Mouse (Mus musculus): ENCODE measurements around the gene Tstd1. TPM values are rescaled to one million over a fixed set of nuclear protein-coding genes. Genes with fewer than 3 reads are reported as not detected.

Tstd1 gene
- total and polyA plus RNA-seq, 3 experiments, result 0.50 to 1.4 TPM; not detected in 1

GRCm38 (mm10) chr1:171412001-171412441, 6.7 kb upstream of the Tstd1 start:
- Histone ChIP-seq H3K79me2 (ENCODE audit: control insufficient read depth, insufficient read depth, low read length, poor library complexity) (peaks cover 30% of the 10 kb centered on the region), H3K4me1 (ENCODE audit: control insufficient read depth in 1 of 2, insufficient read depth in 2 of 2, low read length in 2 of 2) (0 out of 4 replicates have a peak, but pooled peaks cover 0 to 6% of the 10 kb centered on the region in 2 experiments), H3K27ac (ENCODE audit: control insufficient read depth, low read depth, low read length) (peak overlapping the region; percentile 72), H3K9ac (ENCODE audit: control insufficient read depth, low read depth, low read length, poor library complexity, severe bottlenecking) (peak overlapping the region; percentile 90), H3K9me3 (replicated peaks; ENCODE audit: insufficient read depth, low read length) (no peaks in the 10 kb centered on the region), H3K36me3 (ENCODE audit: control insufficient read depth in 1 of 2, insufficient read depth in 2 of 2, low read length in 2 of 2) (peaks cover 0 to 12% of the 10 kb centered on the region in 2 experiments; a peak in 3 of 4 replicates), H3K4me3 (ENCODE audit: control insufficient read depth in 1 of 2, insufficient read depth in 1 of 2, low read depth in 2 of 2, low read length in 2 of 2) (peak overlapping the region; percentile 66 to 95), H3K27me3 (ENCODE audit: control insufficient read depth in 1 of 2, insufficient read depth in 2 of 2, low read length in 2 of 2) (no peaks in the 10 kb centered on the region)
- peak; percentile 8; the same call in 1 of the 2 replicates for TF ChIP-seq ETS1 (IDR thresholded peaks at IDR 0.05; ENCODE audit: low read depth, low read length)
- TF ChIP-seq MXI1 (IDR thresholded peaks at IDR 0.05; ENCODE audit: low read depth, low read length), result peak; percentile 73
- TF ChIP-seq E2F4 (IDR thresholded peaks at IDR 0.05; ENCODE audit: borderline replicate concordance, low read depth, low read length), result no peak
- no peak for TF ChIP-seq POLR2A (IDR thresholded peaks at IDR 0.05; ENCODE audit: control insufficient read depth in 1 of 2, insufficient read depth in 1 of 2, low read depth in 1 of 2, low read length in 2 of 2, poor library complexity in 1 of 2)
- peak; percentile 24; the same call in 1 of the 2 replicates for TF ChIP-seq SIN3A (IDR thresholded peaks at IDR 0.05; ENCODE audit: low read length)
- TF ChIP-seq RAD21 (IDR thresholded peaks at IDR 0.05; ENCODE audit: low read depth, low read length), result no peak
- TF ChIP-seq USF2 (IDR thresholded peaks at IDR 0.05; ENCODE audit: borderline replicate concordance in 1 of 2, insufficient read depth in 1 of 2, low read depth in 1 of 2, low read length in 2 of 2), result no peak
- no peak for TF ChIP-seq CHD2 (IDR thresholded peaks at IDR 0.05; ENCODE audit: low read length)
- 0 out of 2 replicates have a peak, but pooled peaks have one; percentile 21 for TF ChIP-seq ELF1 (IDR thresholded peaks at IDR 0.05; ENCODE audit: low read depth, low read length)
- TF ChIP-seq KAT2A (conservative IDR thresholded peaks at IDR 0.05; ENCODE audit: low read depth, low read length), result no peak
- peak; percentile 17; the same call in 1 of the 2 replicates for TF ChIP-seq BHLHE40 (IDR thresholded peaks at IDR 0.05; ENCODE audit: borderline replicate concordance, low read depth, low read length)
- TF ChIP-seq HCFC1 (IDR thresholded peaks at IDR 0.05; ENCODE audit: low read depth, low read length), result peak; percentile 34; the same call in 1 of the 2 replicates
- TF ChIP-seq MAX (IDR thresholded peaks at IDR 0.05; ENCODE audit: low read length), result peak; percentile 52; the same call in 1 of the 2 replicates
- DNase-seq (ENCODE audit: low read depth, low spot score), result peak; percentile 75

GRCm38 (mm10) chr1:171412446-171412845, 6.2 kb upstream of the Tstd1 start:
- Histone ChIP-seq H3K27me3 (ENCODE audit: control insufficient read depth in 1 of 2, insufficient read depth in 2 of 2, low read length in 2 of 2) (no peaks in the 10 kb centered on the region), H3K79me2 (ENCODE audit: control insufficient read depth, insufficient read depth, low read length, poor library complexity) (peaks cover 30% of the 10 kb centered on the region), H3K9ac (ENCODE audit: control insufficient read depth, low read depth, low read length, poor library complexity, severe bottlenecking) (peak overlapping the region; percentile 90), H3K4me1 (ENCODE audit: control insufficient read depth in 1 of 2, insufficient read depth in 2 of 2, low read length in 2 of 2) (0 out of 4 replicates have a peak, but pooled peaks cover 0 to 6% of the 10 kb centered on the region in 2 experiments), H3K9me3 (replicated peaks; ENCODE audit: insufficient read depth, low read length) (no peaks in the 10 kb centered on the region), H3K36me3 (ENCODE audit: control insufficient read depth in 1 of 2, insufficient read depth in 2 of 2, low read length in 2 of 2) (peaks cover 0 to 12% of the 10 kb centered on the region in 2 experiments; a peak in 3 of 4 replicates), H3K4me3 (ENCODE audit: control insufficient read depth in 1 of 2, insufficient read depth in 1 of 2, low read depth in 2 of 2, low read length in 2 of 2) (peak overlapping the region; percentile 66 to 95), H3K27ac (ENCODE audit: control insufficient read depth, low read depth, low read length) (no peak overlapping the region)
- TF ChIP-seq E2F4 (IDR thresholded peaks at IDR 0.05; ENCODE audit: borderline replicate concordance, low read depth, low read length), result no peak
- 0 out of 2 replicates have a peak, but pooled peaks have one; percentile 20 for TF ChIP-seq ELF1 (IDR thresholded peaks at IDR 0.05; ENCODE audit: low read depth, low read length)
- TF ChIP-seq MYB (IDR thresholded peaks at IDR 0.05; ENCODE audit: low read depth, low read length), result no peak
- no peak for TF ChIP-seq HCFC1 (IDR thresholded peaks at IDR 0.05; ENCODE audit: low read depth, low read length)
- peak; percentile 45 for DNase-seq (ENCODE audit: low read depth, low spot score)
